Mouse (Mus musculus) cerebellum, postnatal 14 days (tissue): ENCODE results near the gene Igsf10.

ENCODE experiments used
- DNase-seq, 2 experiments: peaks; one replicate each; pipeline ENCODE4 v3.0.0; 2021; ENCODE audit warnings: mixed read lengths in 2 of 2

Gene Igsf10

GRCm38 (mm10) chr3:59278620-59279019 is 65.6 kb downstream of the Igsf10 start:
- DNase-seq: no peak

- no peak for DNase-seq
These were observed 66.0 kb downstream of the Igsf10 start for GRCm38 (mm10) chr3:59278254-59278533.

- DNase-seq: no peak
These were observed 66.5 kb downstream of the Igsf10 start for GRCm38 (mm10) chr3:59277502-59278253.

GRCm38 (mm10) chr3:59270811-59271210 is 73.4 kb downstream of the Igsf10 start:
- peak; percentile 33 to 38 for DNase-seq
